Mouse (Mus musculus) fat pad, adult 2 months (tissue): ENCODE results near the gene Gm21976.
A peak's percentile ranks its signal among the peaks of the same experiment; 100 is the strongest.

Experiments
- DNase-seq: peaks from one replicate; pipeline ENCODE4 v3.0.0-alpha.2; 2011; ENCODE audit warnings: low read depth, low spot score; ENCODE audit errors: extremely low read depth

The Gm21976 gene

DNA sequence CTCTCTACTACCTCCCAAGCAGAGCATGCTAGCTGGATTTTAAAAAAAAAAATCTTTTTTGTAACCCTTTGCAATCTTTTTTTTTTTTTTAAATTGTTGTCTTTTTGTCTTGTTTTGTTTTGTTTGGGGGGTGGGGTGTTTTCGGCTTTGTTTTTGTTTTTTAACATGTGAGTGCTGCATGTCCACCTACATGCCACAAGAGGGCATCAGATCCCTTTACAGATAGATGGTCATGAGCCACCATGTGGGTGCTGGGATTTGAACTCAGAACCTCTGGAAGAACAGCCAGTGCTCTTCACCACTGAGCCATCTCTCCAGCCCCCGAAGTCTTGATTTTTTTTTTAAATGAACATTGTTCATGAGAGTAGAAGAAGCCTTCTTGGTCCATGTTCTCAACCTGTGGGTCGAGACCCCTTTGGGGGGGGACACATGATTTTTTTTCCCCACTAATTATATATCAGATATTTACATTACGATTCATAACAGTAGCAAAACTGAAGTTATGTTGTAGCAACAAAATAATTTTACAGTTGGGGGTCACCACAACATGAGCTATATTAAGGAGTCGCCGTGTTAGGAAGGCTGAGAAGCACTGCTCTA lies 18.3 kb downstream of the Gm21976 start:
- no peak for DNase-seq

DNA sequence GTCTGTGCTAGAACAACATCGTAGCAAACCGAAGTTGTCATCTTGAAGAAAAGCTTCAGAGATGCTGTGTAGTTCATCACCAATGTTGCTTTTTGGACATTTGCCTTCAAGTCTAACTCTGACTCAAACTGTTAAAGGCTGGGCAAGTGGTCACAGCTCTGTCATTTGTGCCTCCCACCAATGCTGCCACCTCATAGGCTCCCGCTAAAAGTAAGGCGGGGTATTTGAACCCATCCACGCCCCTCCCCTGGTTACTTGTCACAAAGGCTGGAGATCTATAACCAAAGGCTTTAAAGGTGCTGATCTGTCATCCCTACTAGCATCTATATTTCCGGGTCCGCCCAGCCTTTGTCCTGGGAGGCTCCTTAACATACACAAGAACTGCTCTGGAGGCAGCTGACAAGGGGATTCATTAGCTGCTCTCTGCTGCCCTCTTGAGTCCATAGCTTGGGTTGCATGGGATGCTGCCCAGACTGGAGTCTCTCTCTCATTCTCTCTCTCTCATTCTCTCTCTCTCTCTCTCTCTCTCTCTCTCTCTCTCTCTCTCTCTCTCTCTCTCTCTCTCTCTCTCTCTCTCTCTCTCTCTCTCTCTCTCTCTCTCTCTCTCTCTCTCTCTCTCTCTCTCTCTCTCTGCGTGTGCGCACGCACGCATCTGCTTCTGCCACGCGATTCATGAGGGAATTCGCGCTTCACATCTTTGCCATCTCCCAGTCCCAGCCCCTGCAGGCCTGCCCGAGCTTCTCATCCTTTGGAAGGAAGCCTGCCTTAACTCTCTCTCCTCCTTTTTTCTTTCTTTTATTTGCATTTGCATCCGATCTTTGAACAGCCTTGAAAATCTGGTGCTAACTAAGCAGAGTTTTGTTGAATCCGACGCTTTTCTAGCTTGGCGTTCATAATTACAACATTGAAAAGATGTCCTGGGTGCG lies 19.4 kb downstream of the Gm21976 start:
- no peak for DNase-seq

DNA sequence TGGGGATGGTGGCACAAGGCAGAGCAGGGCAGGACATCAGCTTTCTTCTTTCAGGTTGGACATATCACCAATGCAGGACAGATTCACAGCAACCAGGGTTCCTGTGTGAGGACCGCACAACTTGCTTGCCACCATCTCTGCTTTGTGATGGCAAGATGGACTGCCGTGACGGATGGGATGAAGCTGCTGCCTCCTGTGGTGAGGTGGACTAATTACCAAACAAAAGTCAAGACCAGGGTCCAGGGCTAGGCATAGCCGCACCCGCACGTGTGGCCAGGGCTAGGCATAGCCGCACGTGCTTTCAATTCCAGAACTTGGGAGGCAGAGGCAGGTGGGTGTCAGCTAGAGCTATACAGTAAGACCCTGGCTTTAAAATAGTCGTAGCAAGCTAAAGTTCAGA lies 25.6 kb downstream of the Gm21976 start:
- DNase-seq = no peak

GRCm38 (mm10) chr13:98306393-98306792 lies 26.7 kb downstream of the Gm21976 start:
- no peak for DNase-seq

GRCm38 (mm10) chr13:98306852-98307475 lies 27.3 kb downstream of the Gm21976 start:
- no peak for DNase-seq

GRCm38 (mm10) chr13:98308004-98308403 lies 28.3 kb downstream of the Gm21976 start:
- DNase-seq = no peak

GRCm38 (mm10) chr13:98308724-98309123 lies 29.0 kb downstream of the Gm21976 start:
- DNase-seq = no peak

DNA sequence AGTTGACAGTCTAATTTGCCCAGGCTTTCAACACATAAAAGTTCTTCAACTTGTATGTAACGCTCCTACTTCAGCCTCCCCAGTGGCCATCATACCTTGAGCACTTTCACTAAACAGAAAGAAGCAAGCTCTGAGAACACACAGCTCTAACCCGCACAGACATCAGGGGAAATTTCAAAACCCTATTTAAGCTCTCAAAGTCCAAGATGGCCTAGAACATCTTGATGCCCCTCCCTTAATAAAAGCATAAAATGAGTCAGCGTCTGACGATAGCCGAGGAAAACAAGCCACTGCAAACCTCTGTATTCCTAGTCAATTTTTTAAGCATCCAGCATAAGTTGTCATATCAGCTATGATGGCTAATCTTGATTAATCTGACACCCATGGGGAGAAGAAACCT lies 31.9 kb downstream of the Gm21976 start:
- DNase-seq = no peak

DNA sequence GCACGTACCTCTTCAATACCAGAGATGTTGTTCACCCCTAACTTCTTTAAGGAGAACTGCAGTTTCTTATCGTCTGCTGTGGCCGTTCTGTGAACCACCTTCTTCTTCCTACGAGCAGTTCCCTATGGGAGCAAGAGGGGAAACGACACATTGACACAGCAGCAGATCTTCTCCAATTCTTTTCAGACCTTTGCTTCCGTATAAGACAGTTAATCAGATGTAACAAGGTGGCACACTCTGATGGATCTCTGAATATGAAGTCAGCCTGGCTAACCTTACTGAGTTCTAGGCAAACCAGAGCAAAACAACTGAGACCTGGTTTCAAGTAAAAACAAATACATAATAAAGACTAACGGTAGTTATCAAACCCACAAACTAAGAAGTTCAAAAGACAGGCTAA lies 33.9 kb downstream of the Gm21976 start:
- no peak for DNase-seq

GRCm38 (mm10) chr13:98315124-98315523 lies 35.4 kb downstream of the Gm21976 start:
- no peak for DNase-seq

DNA sequence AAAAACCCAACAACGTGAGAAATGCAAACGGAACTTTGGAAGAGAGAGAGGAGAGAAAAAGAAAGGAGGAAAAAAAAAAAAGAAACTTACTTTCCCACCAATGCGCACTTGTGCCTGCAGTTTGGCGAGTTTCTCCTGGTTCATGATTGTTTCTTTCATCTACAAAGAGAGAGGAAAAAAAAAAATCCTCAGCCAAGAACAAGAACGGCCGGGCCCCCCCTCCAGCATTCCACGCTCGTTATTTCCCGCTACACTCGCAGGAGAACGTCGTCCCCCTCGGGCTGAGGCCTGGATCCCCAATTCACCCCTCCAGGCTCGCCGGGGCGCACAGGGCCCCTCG lies 36.4 kb downstream of the Gm21976 start:
- no peak for DNase-seq

DNA sequence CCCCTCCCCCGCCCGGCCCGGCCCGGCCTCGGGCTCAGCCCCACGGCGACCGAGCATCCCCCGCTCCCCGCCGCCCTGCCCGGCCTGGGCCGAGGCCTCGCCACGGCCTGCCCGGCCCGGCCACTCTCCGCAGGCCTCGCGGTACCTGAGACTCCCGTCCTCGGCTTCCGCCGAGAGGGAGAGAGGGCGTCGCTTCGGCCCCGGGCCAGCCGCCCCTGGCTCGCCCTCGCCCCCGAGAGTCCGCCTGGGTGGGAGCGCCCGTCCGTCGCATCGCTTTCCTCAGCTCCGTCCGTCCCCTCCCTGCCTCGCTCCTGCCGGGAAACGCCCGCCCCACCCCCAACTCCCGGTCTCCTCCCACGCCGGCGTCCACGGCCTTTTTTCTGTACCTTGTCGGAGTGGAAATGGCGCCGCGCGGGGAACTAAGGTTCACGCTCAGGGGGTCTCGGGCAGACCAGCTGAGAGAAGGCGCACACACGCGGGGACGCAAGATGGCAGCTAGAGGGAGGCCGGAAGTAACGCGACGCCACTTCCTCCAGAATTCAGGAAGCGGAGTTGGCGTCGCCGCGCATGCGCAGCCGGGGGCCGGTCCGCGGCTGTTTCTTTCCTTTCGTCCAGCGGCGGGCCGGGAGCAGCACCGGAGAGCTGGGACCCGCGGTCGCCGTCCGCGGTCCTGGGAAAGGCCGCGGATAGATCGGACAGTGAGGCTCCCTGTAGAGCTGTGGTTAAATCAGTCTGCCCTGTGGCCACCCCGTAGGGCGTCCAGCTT lies 37.0 kb downstream of the Gm21976 start, which contains the start of gene Btf3:
Gene Btf3 (minus strand): TSS at position 527 of the 766 bp plus-strand sequence.
- peak; percentile 34 for DNase-seq

GRCm38 (mm10) chr13:98317246-98317677 lies 37.6 kb downstream of the Gm21976 start:
- DNase-seq = no peak

GRCm38 (mm10) chr13:98317911-98318310 lies 38.2 kb downstream of the Gm21976 start:
- DNase-seq = no peak

DNA sequence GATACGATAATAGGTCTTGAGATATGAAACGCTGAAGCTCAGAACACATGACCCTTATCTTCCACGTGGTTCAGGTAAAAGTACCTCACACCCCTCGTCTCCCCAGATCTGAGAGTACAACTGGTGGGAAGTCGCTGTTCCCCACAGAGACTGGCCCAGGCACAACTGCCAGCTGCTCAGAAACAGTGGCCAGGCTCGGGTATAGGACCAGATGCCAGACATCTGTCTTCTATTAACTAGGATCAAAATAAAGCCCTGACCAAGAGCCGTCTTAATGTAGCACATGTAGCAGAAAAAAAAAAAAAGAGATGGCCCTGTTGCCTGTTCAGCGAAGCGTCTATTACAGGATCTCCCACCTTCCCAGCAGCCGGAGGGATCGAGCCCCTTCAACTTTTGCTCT lies 45.3 kb downstream of the Gm21976 start:
- no peak for DNase-seq

DNA sequence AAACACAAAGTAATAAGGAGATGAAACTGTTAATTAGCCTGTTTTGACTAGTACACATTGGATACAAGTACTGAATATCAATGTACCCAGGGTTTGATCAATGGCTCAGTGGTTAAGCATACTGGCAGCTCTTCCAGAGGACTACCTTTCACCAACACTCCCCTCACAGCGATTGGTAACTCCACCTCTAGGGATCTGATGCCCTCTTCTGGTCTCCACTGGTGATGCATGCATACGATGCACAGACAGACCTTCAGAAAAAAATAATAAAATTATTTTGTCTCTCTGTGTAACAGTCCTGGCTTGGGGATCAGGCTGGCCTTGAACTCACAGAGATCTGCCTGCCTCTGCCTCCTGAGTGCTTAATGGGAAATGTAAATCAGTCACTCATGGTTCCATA lies 52.4 kb downstream of the Gm21976 start:
- no peak for DNase-seq

DNA sequence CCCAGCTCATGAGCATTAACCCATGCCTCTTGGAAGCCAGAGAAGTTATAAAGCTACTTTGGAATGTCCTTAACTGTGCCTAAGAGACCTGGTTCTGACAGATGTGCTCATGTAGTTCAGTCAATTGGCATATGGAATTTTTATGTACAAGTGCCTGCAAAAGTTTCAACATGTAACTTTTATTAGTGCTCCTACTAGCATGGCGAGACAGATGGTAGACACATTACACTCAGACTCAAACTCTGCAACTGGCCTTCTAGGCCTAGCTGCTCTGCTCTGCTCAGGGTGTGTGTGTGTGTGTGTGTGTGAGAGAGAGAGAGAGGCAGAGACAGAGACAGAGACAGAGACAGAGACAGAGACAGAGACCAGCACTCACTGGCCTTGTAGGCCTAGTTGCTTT lies 56.5 kb downstream of the Gm21976 start:
- no peak for DNase-seq

GRCm38 (mm10) chr13:98340506-98340905 lies 60.8 kb downstream of the Gm21976 start:
- no peak for DNase-seq

GRCm38 (mm10) chr13:98349491-98349890 lies 69.8 kb downstream of the Gm21976 start:
- DNase-seq = no peak

DNA sequence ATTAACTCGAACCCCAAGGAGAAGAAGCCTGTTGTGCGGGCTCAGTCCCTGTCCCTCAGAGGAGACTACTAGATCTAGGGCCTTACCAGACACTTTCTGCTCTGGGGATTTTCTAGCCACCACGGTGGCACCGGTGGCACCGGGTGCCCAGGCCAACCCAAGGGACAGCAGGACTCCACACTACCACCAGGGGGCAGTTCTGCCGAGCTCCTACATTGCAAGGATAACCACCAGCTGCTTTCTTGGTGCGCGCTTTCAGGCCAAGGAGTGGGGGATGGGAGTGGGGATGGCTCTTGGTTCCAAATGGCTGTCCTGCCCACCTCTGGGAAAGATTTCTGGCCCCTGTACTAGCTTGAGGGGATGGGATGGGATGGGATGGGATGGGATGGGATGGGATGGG lies 71.8 kb downstream of the Gm21976 start:
- no peak for DNase-seq

- DNase-seq = no peak
Observed at GRCm38 (mm10) chr13:98352381-98352975, 72.8 kb downstream of the Gm21976 start.
